Mouse (Mus musculus) brown adipose tissue, adult 24 weeks (tissue): ENCODE measurements around the gene N4bp2l2. TPM values are rescaled to one million over a fixed set of nuclear protein-coding genes. Genes with fewer than 3 reads are reported as not detected.
A peak's percentile ranks its signal among the peaks of the same experiment; 100 is the strongest.
"Not testable (repeated sequence)": the region's sequence is repeated elsewhere in the genome, so short reads cannot be mapped to it uniquely, and the experiment has no call there.

ENCODE experiments used
- H3K27ac ChIP-seq: fragments of 200-500 bp; replicated peaks from 2 replicates; pipeline ENCODE4 v1.5.1; 2012; ENCODE audit warnings: low read depth, mild to moderate bottlenecking, low read length
- H3K4me1 ChIP-seq: fragments of 200-500 bp; 2 replicates; pipeline ENCODE4 v1.6.1; 2012; ENCODE audit warnings: low read length, mixed read lengths; ENCODE audit not compliant: control insufficient read depth, insufficient read depth, insufficient read length
- H3K4me3 ChIP-seq: fragments of 200-500 bp; 2 replicates; pipeline ENCODE4 v1.5.1; 2012; ENCODE audit warnings: low read depth, mild to moderate bottlenecking, low read length, moderate library complexity; ENCODE audit not compliant: insufficient read depth
- polyA plus RNA-seq: library from polyadenylated mRNA; stranded (reverse); fragments of >200 nt; gene quantifications from 2 replicates; pipeline ENCODE4 v1.2.4, GENCODE M21; 2012; ENCODE audit not compliant: missing spikeins, insufficient read depth, insufficient read length

The N4bp2l2 gene
- polyA plus RNA-seq, 1 experiment = 47.5 TPM

DNA sequence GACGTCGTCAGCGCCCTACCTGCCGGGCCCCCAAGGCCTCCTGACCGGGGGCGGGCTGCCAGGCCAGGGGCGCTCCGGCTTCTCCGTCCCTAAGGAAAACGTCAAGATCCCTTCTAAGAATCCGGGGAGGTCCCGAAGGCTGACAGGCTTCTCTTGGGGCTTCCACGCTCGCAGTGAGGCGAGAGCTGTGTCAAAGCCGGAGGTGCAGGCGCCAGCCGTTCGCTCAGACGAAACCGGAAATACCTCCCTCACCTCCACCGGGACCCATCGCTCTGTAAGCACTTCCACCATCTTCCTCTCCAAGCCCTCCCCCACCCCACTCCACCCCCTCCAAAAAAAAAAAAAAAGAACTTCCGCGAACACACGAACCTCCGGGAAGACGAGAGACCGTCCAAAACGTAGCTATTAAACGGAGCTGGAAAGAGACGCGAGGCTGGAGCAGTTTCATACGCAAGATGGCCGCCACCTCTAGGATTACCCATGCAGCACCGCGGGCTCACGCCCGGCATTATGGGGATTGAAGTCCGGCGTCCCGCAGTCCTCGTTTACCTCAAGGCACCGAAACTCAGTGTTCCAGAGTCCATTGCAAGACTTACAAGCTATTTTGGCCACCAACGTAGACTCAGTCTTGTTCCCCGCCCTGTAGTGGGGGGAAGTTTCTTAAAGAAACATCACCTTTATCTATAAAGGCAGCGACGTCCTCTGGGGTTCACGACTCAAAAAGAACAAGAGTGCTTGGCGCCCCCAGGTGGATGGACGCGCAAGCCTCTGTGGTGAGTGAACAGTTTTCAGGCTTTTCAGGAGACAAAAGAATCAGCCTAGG, 640 bp downstream of the N4bp2l2 start:
- Histone ChIP-seq H3K4me3 (peak overlapping the region; percentile 91), H3K27ac (peak overlapping the region; percentile 66)

DNA sequence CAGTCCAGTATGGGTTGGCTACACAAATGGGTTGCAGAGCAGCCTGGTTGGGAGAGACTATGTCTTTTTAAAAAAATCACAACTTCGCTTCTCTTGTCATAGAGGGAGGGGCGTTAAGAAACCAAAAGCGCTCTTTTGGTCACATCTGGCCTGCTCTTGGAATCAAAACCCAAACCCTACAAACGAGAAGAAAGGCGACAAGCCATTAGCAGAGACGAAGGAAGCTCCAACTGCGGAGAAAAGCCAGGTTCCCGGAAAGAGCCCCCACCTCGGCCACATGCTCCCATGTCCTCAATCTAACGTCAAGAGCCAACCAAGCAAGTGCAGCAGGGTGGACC, 1.2 kb downstream of the N4bp2l2 start:
- Histone ChIP-seq H3K4me3 (peak overlapping the region; percentile 91), H3K4me1 (peaks cover 3% of the 10 kb centered on the region; the same call in 1 of the 2 replicates), H3K27ac (peak overlapping the region; percentile 66)

More for the DNA sequence above, 640 bp downstream of the N4bp2l2 start:
- H3K4me1 ChIP-seq = 0 out of 2 replicates have a peak, but pooled peaks cover 3% of the 10 kb centered on the region

DNA sequence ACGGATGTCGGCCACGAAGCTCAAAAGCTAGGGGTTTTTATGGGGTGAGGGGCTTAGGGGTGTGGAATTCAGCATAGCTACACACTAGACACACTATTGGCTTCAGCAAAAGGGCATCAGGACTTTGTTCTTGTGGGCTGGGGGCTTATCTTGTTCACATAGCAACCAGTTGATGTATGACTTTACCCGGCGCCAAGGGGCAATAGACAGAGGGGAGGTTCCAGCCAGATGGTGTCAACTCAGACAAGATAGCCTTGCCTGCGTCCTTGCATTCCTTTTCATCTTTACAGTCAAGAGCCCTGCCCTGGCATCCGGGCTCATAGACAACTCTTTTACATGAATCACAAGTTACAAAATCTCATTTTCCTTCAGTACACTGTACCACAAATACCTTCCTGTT, 2.1 kb downstream of the N4bp2l2 start:
- H3K4me3 ChIP-seq, H3K27ac ChIP-seq, H3K4me1 ChIP-seq: not testable (repeated sequence)

DNA sequence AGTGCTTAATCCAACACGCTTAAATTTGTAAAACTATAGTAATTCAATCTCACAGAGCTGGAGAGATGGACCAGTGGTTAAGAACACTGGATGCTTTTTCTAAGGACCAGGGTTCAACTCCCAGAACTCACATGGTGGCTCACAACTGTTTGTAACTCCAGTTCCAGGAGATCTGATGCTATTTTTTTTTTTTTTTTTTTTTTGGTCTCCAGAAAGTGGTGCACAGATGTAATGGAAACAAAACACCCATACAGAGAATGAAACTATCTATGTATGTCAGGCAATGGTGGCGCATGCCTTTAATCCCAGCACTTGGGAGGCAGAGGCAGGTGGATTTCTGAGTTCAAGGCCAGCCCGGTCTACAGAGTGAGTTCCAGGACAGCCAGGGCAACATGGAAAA, 5.7 kb downstream of the N4bp2l2 start:
- H3K4me1 ChIP-seq, H3K27ac ChIP-seq, H3K4me3 ChIP-seq: not testable (repeated sequence)

DNA sequence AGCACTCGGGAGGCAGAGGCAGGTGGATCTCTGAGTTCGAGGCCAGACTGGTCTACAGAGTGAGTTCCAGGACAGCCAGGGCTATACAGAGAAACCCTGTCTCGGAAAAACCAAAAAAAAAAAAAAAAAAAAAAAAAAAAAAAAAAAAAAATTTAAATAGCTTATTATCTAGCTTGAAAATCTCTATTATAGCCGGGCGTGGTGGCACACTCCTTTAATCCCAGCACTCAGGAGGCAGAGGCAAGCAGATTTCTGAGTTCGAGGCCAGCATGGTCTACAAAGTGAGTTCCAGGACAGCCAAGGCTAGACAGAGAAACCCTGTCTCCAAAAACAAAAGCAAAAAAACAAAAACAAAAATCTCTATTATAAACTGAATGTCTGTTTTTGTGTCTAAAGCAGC, 6.6 kb downstream of the N4bp2l2 start:
- not testable (repeated sequence) for H3K27ac ChIP-seq, H3K4me3 ChIP-seq, H3K4me1 ChIP-seq

DNA sequence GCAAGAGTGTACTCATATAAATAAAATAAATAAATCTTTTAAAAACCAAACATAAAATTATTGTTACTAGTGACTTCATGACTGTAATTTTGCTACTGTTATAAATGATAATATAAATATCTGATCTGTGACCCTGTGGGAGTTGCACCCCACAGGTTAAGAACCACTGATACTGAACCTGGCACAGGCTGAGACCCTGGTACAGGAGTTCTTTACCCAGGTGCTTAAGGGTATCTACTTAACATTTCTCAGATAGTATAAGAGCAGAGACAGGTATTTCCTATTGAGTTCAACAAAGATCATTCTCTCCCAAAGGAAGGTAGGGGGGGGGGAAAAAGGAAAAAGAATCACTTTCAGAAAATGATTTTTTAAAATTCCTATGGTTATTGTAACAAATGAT, 11.4 kb downstream of the N4bp2l2 start:
- Histone ChIP-seq H3K4me3 (no peak overlapping the region), H3K27ac (no peak overlapping the region), H3K4me1 (peaks cover 5% of the 10 kb centered on the region)

DNA sequence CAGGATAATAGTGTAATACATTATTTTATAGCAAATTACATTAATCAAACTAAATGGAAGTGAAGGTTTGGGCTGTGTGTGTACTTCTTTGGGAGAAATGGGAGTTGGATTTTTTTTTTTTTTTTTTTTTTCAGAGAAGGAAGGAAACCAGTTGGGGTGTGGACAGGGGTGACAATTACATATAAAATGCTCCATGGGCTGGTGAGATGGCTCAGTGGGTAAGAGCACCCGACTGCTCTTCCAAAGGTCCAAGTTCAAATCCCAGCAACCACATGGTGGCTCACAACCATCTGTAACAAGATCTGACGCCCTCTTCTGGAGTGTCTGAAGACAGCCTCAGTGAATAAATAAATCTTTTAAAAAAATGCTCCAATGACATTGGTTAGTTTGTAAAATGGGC, 13.4 kb downstream of the N4bp2l2 start:
- no peak overlapping the region for H3K4me3 ChIP-seq
- no peak overlapping the region for H3K27ac ChIP-seq
- H3K4me1 ChIP-seq = peaks cover 2% of the 10 kb centered on the region

DNA sequence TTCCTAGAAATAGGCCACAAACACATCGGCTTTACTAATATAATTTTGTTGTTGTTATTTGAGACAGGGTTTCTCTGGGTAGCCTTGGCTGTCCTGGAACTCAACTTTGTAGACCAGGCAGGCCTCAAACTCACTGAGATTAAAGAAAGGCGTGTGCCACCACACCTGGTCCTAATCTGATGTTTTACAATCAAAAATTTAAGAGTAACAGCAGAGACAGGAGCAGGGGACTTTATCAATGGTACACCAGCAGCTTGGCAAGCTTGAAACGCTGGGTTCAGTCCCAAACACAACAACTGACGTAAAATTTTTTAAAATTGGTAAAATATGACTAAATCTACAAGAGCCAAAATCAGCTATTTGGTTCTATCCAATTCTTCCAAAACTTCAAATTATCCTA, 21.1 kb downstream of the N4bp2l2 start:
- Histone ChIP-seq H3K4me1 (no peaks in the 10 kb centered on the region), H3K4me3 (no peak overlapping the region), H3K27ac (no peak overlapping the region)

DNA sequence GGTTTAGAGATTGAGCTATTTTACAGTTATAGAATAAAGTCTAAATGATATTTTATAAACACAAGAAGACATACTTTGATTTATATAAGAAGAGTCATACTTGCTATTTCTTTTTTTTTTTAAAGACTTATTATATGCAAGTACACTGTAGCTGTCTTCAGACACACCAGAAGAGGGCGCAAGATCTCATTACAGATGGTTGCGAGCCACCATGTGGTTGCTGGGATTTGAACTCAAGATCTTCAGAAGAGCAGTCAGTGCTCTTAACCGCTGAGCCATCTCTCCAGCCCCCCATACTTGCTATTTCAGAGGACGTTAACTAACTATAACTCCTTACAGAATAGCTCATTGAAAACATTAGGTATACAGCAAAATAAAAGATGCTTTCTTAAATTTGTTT, 22.6 kb downstream of the N4bp2l2 start:
- not testable (repeated sequence) for H3K4me1 ChIP-seq, H3K27ac ChIP-seq, H3K4me3 ChIP-seq

DNA sequence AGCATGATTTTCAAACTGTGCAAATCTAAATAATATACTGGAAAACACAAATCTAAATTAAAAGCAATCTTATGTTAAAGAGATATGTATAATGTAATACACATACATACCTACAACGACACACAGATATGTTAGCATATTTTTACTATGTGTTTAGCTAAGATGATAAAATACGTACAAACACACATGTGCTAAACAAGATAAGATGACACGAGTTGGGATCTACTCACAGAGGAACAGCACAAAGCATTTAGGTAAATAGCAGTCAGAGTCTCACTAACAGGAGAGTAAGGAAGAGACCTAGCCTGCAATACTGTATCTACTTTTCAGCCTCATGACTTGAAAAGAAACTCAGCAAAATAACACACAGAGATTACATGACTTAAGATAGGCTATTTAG, 24.5 kb downstream of the N4bp2l2 start:
- Histone ChIP-seq H3K4me3 (no peak overlapping the region), H3K27ac (no peak overlapping the region), H3K4me1 (no peaks in the 10 kb centered on the region)

DNA sequence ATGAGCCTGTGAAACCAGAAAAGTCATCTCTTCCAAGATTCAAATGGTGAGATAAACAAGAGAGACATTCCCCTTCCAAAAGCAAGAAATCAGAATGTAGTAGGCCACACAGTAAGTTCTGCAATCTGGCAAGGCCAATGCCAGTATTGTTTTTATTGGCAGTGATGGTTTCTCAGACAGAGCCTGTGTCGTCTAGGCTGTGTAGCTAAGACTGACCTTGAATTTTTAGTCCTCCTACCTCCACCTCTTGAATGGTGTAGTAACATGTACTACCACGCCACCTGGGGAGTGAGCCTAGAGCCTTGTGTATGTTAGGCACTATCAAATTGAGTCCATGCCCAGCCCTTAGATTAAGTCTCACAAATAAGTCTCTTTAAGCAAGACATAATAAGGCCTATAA, 36.3 kb downstream of the N4bp2l2 start:
- no peak overlapping the region for H3K4me3 ChIP-seq

DNA sequence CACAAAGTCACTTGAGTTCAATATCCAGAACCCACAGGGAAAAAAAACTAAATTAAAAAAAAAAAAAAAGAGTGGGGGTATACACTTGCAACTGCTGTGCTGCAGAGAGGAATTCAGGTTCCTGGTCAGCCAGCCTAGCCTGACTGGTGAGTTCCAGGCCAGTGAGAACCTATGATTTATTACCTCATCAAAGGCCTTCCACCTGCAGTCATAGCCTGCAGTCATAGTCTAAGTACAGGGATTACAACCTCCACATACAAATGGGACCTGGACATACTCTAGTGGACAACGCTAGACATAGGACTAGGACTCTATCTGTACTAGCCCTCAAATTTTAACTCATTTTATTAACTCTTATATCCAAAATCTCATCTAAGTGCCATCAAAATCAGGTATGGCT, 36.7 kb downstream of the N4bp2l2 start:
- no peaks in the 10 kb centered on the region for H3K4me1 ChIP-seq
- no peak overlapping the region for H3K27ac ChIP-seq
- H3K4me3 ChIP-seq = no peak overlapping the region

More for the DNA sequence above, 36.3 kb downstream of the N4bp2l2 start:
- H3K4me1 ChIP-seq = no peaks in the 10 kb centered on the region
- H3K27ac ChIP-seq = no peak overlapping the region

DNA sequence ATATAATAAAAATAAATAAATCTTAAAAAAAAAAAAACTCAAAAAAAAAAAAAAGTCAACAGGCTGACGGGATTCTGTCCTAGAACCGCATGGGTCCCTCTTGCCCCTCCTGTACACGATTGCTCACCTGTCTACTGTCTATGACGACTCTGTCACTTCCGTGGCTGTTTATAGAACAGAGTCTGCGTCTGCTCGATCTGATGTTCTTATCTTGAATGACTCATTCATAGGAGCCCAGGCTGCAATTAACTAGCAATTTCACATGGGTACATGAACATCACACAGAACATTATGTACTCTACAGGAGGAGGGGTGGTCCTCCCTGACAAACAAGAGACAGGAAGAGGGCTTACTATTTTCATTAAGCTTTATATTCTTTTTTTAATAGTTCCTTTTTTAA, 40.5 kb downstream of the N4bp2l2 start:
- Histone ChIP-seq H3K27ac (no peak overlapping the region), H3K4me3 (no peak overlapping the region), H3K4me1 (no peaks in the 10 kb centered on the region)

DNA sequence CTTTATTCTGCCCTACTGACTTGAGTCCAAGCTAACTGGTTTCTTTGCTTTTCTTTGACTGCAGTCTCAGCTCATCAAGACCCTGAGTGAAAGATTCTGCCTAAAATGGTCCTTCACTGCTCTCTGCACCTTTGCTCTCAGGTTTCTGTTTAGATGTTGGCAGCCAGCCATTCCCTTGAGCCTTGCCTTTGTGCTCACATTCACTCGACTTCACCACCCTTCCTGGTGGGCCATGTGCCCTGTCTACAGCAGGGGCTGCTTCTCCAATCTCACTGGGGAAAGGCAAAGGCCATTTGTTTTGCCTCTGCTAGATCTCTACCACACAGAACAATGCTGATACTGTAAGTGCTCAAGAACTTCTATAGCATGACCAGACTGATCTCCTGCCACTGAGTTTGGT, 43.2 kb downstream of the N4bp2l2 start:
- no peaks in the 10 kb centered on the region for H3K4me1 ChIP-seq
- H3K27ac ChIP-seq = no peak overlapping the region
- H3K4me3 ChIP-seq = no peak overlapping the region

DNA sequence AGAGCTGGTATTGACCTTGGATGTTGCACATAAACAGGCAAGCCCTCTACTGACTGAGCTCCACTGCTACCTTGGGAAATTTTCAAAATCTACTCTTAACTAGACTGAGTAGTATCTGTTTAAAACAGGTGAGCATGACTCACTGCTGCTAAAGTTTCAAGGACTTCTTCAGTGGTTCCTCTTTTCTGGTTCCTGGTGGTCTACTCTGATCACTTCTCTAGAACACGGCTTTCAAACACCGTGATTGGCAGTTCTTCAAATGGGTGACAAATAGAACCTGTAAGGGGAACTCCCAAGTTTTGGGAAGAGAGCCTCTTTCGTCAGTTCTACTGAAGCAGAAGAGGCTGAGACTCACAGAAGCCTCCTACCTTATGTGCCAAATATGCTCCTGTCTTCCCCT, 44.4 kb downstream of the N4bp2l2 start:
- Histone ChIP-seq H3K27ac (no peak overlapping the region), H3K4me1 (no peaks in the 10 kb centered on the region), H3K4me3 (no peak overlapping the region)

DNA sequence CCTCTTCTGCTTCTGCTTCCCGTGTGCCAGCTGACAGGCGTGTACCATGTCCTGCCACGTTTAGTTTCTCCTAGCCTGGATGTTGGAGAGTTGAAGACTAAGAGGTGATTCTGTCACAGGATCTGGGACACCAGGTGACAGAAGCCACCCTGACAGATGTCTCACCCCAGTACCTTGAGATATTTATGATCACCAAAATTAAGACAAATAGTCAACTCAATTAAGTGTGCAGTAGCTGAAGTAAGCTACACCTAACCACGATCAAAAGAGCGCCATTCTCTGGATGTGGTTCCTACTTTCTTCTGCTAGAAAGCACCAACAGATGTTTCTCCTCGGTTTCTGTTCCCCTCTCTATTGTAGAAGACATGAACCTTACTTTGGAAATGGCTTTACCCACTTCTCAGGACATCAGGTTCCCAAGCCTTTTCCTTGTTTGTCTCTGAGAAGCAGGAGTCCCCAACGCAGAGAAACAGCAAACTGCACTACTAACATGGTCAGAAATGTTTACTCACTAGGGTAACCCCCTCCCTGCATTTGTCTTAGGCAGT, 45.3 kb downstream of the N4bp2l2 start:
- H3K4me1 ChIP-seq = no peaks in the 10 kb centered on the region
- no peak overlapping the region for H3K4me3 ChIP-seq
- no peak overlapping the region for H3K27ac ChIP-seq
